Mouse (Mus musculus): ENCODE data around the gene Cpsf3. TPM values are rescaled to one million over a fixed set of nuclear protein-coding genes. Genes with fewer than 3 reads are reported as not detected.

The Cpsf3 gene
- polyA plus RNA-seq, 1 experiment from 2014 or later, result 86.7 TPM

GRCm38 (mm10) chr12:21324101-21324500 lies 38.9 kb downstream of the Cpsf3 start:
- ATAC-seq (ENCODE audit: low FRiP score, low read depth), result no peak
- Histone ChIP-seq H3K36me3 (peaks cover 42% of the 10 kb centered on the region), H3K4me2 (no peak overlapping the region), H3K9me3 (no peaks in the 10 kb centered on the region), H3K27me3 (no peaks in the 10 kb centered on the region), H3K27ac (replicated peaks) (no peak overlapping the region), H3K9ac (no peak overlapping the region), H3K4me1 (replicated peaks) (no peaks in the 10 kb centered on the region), H3K4me3 (no peak overlapping the region)
- 88% methylated on average over 5 of the region's 5 CpGs for WGBS

- peaks cover 52% of the 10 kb centered on the region for H3K36me3 ChIP-seq
- no peaks in the 10 kb centered on the region for H3K9me3 ChIP-seq
Observed at GRCm38 (mm10) chr12:21325266-21325665, 40.1 kb downstream of the Cpsf3 start.

GRCm38 (mm10) chr12:21326325-21326724 lies 41.1 kb downstream of the Cpsf3 start:
- Histone ChIP-seq H3K9me3 (no peaks in the 10 kb centered on the region), H3K36me3 (peaks cover 58% of the 10 kb centered on the region), H3K4me3 (no peak overlapping the region), H3K9ac (no peak overlapping the region), H3K27me3 (no peaks in the 10 kb centered on the region), H3K4me2 (no peak overlapping the region), H3K4me1 (replicated peaks) (no peaks in the 10 kb centered on the region), H3K27ac (replicated peaks) (no peak overlapping the region)
- WGBS, result 89% methylated on average over 3 of the region's 3 CpGs
- ATAC-seq (ENCODE audit: low FRiP score, low read depth), result no peak

More at GRCm38 (mm10) chr12:21325266-21325665, 40.1 kb downstream of the Cpsf3 start:
- H3K9ac ChIP-seq, result no peak overlapping the region
- H3K27me3 ChIP-seq, result no peaks in the 10 kb centered on the region
- no peak for ATAC-seq (ENCODE audit: low FRiP score, low read depth)
- no peaks in the 10 kb centered on the region for H3K4me1 ChIP-seq (replicated peaks)
- H3K4me3 ChIP-seq, result no peak overlapping the region
- no peak overlapping the region for H3K4me2 ChIP-seq
- 92% methylated on average over 8 of the region's 8 CpGs for WGBS
- H3K27ac ChIP-seq (replicated peaks), result no peak overlapping the region

- Histone ChIP-seq H3K9ac (no peak overlapping the region), H3K4me3 (no peak overlapping the region), H3K4me1 (replicated peaks) (no peaks in the 10 kb centered on the region), H3K27me3 (no peaks in the 10 kb centered on the region), H3K4me2 (no peak overlapping the region), H3K9me3 (no peaks in the 10 kb centered on the region), H3K36me3 (peaks cover 66% of the 10 kb centered on the region), H3K27ac (replicated peaks) (no peak overlapping the region)
- ATAC-seq (ENCODE audit: low FRiP score, low read depth), result no peak
- 97% methylated on average over 9 of the region's 9 CpGs for WGBS
Observed at GRCm38 (mm10) chr12:21329661-21330400, 44.6 kb downstream of the Cpsf3 start.

- Histone ChIP-seq H3K9me3 (no peaks in the 10 kb centered on the region), H3K9ac (no peak overlapping the region), H3K27ac (replicated peaks) (no peak overlapping the region), H3K27me3 (no peaks in the 10 kb centered on the region), H3K4me3 (no peak overlapping the region), H3K4me1 (replicated peaks) (no peaks in the 10 kb centered on the region), H3K36me3 (peaks cover 67% of the 10 kb centered on the region), H3K4me2 (no peak overlapping the region)
- ATAC-seq (ENCODE audit: low FRiP score, low read depth), result no peak
- 91% methylated on average over 10 of the region's 10 CpGs for WGBS
Observed at GRCm38 (mm10) chr12:21330961-21331576, 45.9 kb downstream of the Cpsf3 start.

GRCm38 (mm10) chr12:21331711-21332110 lies 46.5 kb downstream of the Cpsf3 start:
- Histone ChIP-seq H3K9me3 (no peaks in the 10 kb centered on the region), H3K27me3 (no peaks in the 10 kb centered on the region), H3K4me3 (no peak overlapping the region), H3K27ac (replicated peaks) (no peak overlapping the region), H3K4me2 (no peak overlapping the region), H3K9ac (no peak overlapping the region), H3K4me1 (replicated peaks) (no peaks in the 10 kb centered on the region), H3K36me3 (peaks cover 67% of the 10 kb centered on the region)
- no peak for ATAC-seq (ENCODE audit: low FRiP score, low read depth)
- WGBS, result 67% methylated on average over 6 of the region's 6 CpGs

GRCm38 (mm10) chr12:21333021-21333420 lies 47.8 kb downstream of the Cpsf3 start:
- no peak overlapping the region for H3K4me3 ChIP-seq
- no peaks in the 10 kb centered on the region for H3K27me3 ChIP-seq
- no peak overlapping the region for H3K27ac ChIP-seq (replicated peaks)
- peaks cover 55% of the 10 kb centered on the region for H3K36me3 ChIP-seq
- no peaks in the 10 kb centered on the region for H3K9me3 ChIP-seq
- H3K4me1 ChIP-seq (replicated peaks), result no peaks in the 10 kb centered on the region
- H3K4me2 ChIP-seq, result no peak overlapping the region
- H3K9ac ChIP-seq, result no peak overlapping the region
- 96% methylated on average over 7 of the region's 7 CpGs for WGBS
- ATAC-seq (ENCODE audit: low FRiP score, low read depth), result no peak

- Histone ChIP-seq H3K4me3 (no peak overlapping the region), H3K27me3 (no peaks in the 10 kb centered on the region), H3K27ac (replicated peaks) (no peak overlapping the region), H3K4me2 (no peak overlapping the region), H3K4me1 (replicated peaks) (no peaks in the 10 kb centered on the region), H3K9ac (no peak overlapping the region), H3K9me3 (no peaks in the 10 kb centered on the region), H3K36me3 (peaks cover 50% of the 10 kb centered on the region)
- WGBS, result 96% methylated on average over 5 of the region's 5 CpGs
- no peak for ATAC-seq (ENCODE audit: low FRiP score, low read depth)
Observed at GRCm38 (mm10) chr12:21333766-21334165, 48.6 kb downstream of the Cpsf3 start.

GRCm38 (mm10) chr12:21335869-21336268 lies 50.7 kb downstream of the Cpsf3 start:
- H3K27ac ChIP-seq (replicated peaks), result no peak overlapping the region
- no peaks in the 10 kb centered on the region for H3K4me1 ChIP-seq (replicated peaks)
- no peak overlapping the region for H3K9ac ChIP-seq
- no peaks in the 10 kb centered on the region for H3K9me3 ChIP-seq
- H3K4me3 ChIP-seq, result no peak overlapping the region
- H3K4me2 ChIP-seq, result no peak overlapping the region
- peaks cover 50% of the 10 kb centered on the region for H3K36me3 ChIP-seq
- no peak for ATAC-seq (ENCODE audit: low FRiP score, low read depth)
- H3K27me3 ChIP-seq, result no peaks in the 10 kb centered on the region
- WGBS, result 93% methylated on average over 7 of the region's 7 CpGs

GRCm38 (mm10) chr12:21337171-21337570 lies 52.0 kb downstream of the Cpsf3 start:
- Histone ChIP-seq H3K27me3 (no peaks in the 10 kb centered on the region), H3K4me1 (replicated peaks) (no peaks in the 10 kb centered on the region), H3K9me3 (no peaks in the 10 kb centered on the region), H3K36me3 (peaks cover 42% of the 10 kb centered on the region), H3K9ac (no peak overlapping the region), H3K27ac (replicated peaks) (no peak overlapping the region), H3K4me3 (no peak overlapping the region), H3K4me2 (no peak overlapping the region)
- no peak for ATAC-seq (ENCODE audit: low FRiP score, low read depth)
- WGBS, result 97% methylated on average over 5 of the region's 5 CpGs

GRCm38 (mm10) chr12:21340674-21341073 lies 55.5 kb downstream of the Cpsf3 start:
- Histone ChIP-seq H3K4me1 (replicated peaks) (no peaks in the 10 kb centered on the region), H3K36me3 (peaks cover 32% of the 10 kb centered on the region), H3K4me3 (no peak overlapping the region), H3K9me3 (no peaks in the 10 kb centered on the region), H3K9ac (no peak overlapping the region), H3K27me3 (no peaks in the 10 kb centered on the region), H3K27ac (replicated peaks) (no peak overlapping the region), H3K4me2 (no peak overlapping the region)
- 95% methylated on average over 5 of the region's 5 CpGs for WGBS
- no peak for ATAC-seq (ENCODE audit: low FRiP score, low read depth)

- Histone ChIP-seq H3K4me3 (no peak overlapping the region), H3K9me3 (no peaks in the 10 kb centered on the region), H3K9ac (no peak overlapping the region), H3K4me1 (replicated peaks) (no peaks in the 10 kb centered on the region), H3K27me3 (no peaks in the 10 kb centered on the region), H3K36me3 (peaks cover 40% of the 10 kb centered on the region), H3K27ac (replicated peaks) (no peak overlapping the region), H3K4me2 (no peak overlapping the region)
- 84% methylated on average over 7 of the region's 7 CpGs for WGBS
- no peak for ATAC-seq (ENCODE audit: low FRiP score, low read depth)
Observed at GRCm38 (mm10) chr12:21346972-21347371, 61.8 kb downstream of the Cpsf3 start.
